Mouse (Mus musculus): Measurements from ENCODE around the gene Calm2. TPM values are rescaled to one million over a fixed set of nuclear protein-coding genes. Genes with fewer than 3 reads are reported as not detected.

Calm2 gene
- total RNA-seq, 2 experiments from 2014 or later, result 2,409 to 2,430 TPM

DNA sequence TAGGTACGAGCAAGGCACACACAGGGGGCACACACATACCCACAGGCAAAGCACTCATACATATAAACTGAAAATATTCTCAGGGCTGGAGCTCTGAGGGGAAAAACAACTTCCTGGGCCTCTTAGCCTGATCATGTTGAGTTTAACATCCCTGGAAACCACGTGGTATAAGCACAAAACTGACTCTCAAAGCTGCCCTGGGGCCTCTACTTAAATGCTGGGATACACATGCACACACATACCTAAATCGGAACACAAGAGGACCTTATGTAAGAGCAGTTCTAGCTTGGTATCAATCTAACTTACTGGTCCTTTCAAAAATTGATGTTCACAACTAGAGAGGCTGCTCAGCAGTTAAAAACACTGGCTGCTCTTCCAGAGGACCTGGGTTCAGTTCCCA is 17.3 kb downstream of the Calm2 start:
- intact Hi-C loops (cut with DNase I), result loop anchor here (5.0 kb wide), 1 partner anchor 52 kb away; no protein-coding TSS in a partner anchor
- DNase-seq (ENCODE audit: extremely low spot score in 1 of 2, low spot score in 2 of 2), result no peak

GRCm38 (mm10) chr17:87427511-87427910 is 19.2 kb downstream of the Calm2 start, which contains the start of gene Stpg4:
Gene Stpg4, minus strand, starts transcription at chr17:87427741.
- DNase-seq (ENCODE audit: extremely low spot score in 1 of 2, low spot score in 2 of 2), result no peak
- intact Hi-C loops (cut with DNase I), result loop anchor here (5.0 kb wide), 1 partner anchor 50 kb away; no protein-coding TSS in a partner anchor

GRCm38 (mm10) chr17:87418082-87418481 is 28.7 kb downstream of the Calm2 start:
- intact Hi-C loops (cut with DNase I), result no loop called here
- DNase-seq (ENCODE audit: extremely low spot score in 1 of 2, low spot score in 2 of 2), result no peak

DNA sequence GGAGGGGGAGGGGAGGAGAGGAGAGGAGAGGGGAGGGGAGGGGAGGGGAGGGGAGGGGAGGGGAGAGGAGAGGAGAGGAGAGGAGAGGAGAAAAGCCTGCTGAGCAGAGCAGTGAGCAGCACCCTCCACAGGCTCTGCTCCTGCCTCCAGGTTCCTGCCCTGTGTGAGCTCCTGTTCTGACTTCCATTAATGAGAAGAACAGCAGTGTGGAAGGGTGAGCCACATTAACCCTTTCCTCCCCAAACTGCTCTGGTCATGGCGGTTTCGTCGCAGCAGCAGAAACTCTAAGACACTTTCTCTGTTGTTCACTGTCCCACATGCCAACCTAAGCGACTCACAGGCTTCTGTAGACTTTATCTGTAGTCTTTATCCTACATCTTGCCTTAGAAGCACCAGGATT is 40.1 kb downstream of the Calm2 start:
- intact Hi-C loops (cut with DNase I), result no loop called here
- no peak for DNase-seq (ENCODE audit: extremely low spot score in 1 of 2, low spot score in 2 of 2)

GRCm38 (mm10) chr17:87405576-87405975 is 41.2 kb downstream of the Calm2 start:
- DNase-seq (ENCODE audit: extremely low spot score in 1 of 2, low spot score in 2 of 2), result no peak
- intact Hi-C loops (cut with DNase I), result no loop called here

GRCm38 (mm10) chr17:87403462-87403861 is 43.3 kb downstream of the Calm2 start:
- intact Hi-C loops (cut with DNase I), result no loop called here
- DNase-seq (ENCODE audit: extremely low spot score in 1 of 2, low spot score in 2 of 2), result no peak

DNA sequence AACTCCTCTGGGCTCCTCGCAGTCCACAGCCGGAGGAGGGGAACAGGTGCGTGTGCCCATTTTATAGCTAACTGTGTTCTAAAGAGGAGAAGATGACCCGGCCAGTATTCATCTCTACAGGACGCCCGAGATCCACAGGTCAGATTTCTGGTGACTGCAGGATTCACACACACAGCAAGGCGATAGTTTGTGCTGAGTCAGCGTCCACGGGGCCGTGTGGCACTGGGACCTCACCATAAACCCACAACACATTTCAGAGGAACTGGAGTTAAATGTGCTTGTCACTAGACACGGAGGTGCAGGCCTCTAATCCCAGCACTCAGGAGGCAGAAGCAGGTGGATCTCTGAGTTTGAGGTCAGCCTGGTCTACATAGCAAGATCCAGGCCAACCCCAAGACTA is 44.3 kb downstream of the Calm2 start:
- no peak for DNase-seq (ENCODE audit: extremely low spot score in 1 of 2, low spot score in 2 of 2)
- intact Hi-C loops (cut with DNase I), result no loop called here

- intact Hi-C loops (cut with DNase I), result no loop called here
Measured at GRCm38 (mm10) chr17:87397088-87397487, 49.6 kb downstream of the Calm2 start.

GRCm38 (mm10) chr17:87391242-87391641 is 55.5 kb downstream of the Calm2 start:
- DNase-seq (ENCODE audit: extremely low spot score in 1 of 2, low spot score in 2 of 2), result peak in 1 of 2 experiments; percentile 50
- intact Hi-C loops (cut with DNase I), result no loop called here

More at GRCm38 (mm10) chr17:87397088-87397487, 49.6 kb downstream of the Calm2 start:
- DNase-seq (ENCODE audit: extremely low spot score in 1 of 2, low spot score in 2 of 2), result no peak

DNA sequence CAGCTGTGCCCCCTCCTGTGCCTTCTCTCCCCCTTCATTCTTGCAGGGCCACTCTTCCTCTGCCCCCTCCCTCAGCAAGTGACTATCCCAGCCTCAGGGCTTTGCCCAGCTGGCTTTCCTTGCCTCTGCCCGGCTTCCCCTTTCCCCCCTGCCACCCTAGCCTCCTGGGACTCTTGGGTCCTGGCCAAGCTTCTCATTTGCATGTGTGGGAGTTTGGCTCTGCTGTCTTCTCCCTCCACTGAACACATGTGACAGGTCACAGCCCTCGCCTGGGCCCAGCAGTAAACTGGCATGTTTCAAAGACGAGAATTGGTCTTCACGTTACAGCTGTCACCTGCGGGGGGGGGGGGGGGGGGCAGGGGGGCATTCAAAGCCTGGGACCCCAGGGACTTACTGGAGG is 59.7 kb downstream of the Calm2 start:
- DNase-seq (ENCODE audit: extremely low spot score in 1 of 2, low spot score in 2 of 2), result peak in 1 of 2 experiments; percentile 66
- intact Hi-C loops (cut with DNase I), result no loop called here

DNA sequence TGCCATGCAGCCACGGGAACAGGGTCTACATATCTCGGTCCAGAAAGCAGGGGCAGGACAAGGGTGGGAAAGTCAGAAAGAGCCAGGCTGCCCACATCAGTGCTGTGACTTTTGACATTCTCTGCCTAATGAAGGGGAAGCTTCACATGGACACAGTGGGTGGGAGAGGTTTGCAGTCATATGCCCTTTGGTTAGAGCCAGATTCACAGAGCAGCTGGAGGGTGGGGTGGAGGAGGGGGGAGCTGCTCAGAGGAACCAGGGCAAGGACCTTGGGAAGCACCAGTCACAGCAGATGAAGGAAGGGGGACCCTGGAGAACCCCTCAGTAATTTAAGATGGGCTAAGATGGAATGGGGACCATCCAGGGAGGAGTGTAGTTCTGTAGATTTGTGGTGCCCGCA is 60.9 kb downstream of the Calm2 start:
- no peak for DNase-seq (ENCODE audit: extremely low spot score in 1 of 2, low spot score in 2 of 2)
- intact Hi-C loops (cut with DNase I), result no loop called here

Other genes with a start within 250 kb of the Calm2 start
- gene Mcfd2, start 181.0 kb downstream of the Calm2 start, total RNA-seq (2021), result 10 to 100 TPM; 31.6 to 33.5 TPM
- gene Ttc7, start 164.0 kb downstream of the Calm2 start, total RNA-seq (2021), result 10 to 100 TPM in 1 of 2 experiments, 1 to 10 TPM in 1; 6.7 to 10.8 TPM
- gene Stpg4, start 19.2 kb downstream of the Calm2 start, total RNA-seq (2021), result under 1 TPM in 1 of 2 experiments, not detected in 1; 0.56 TPM
- under 1 TPM; 0.32 to 0.81 TPM for gene Epcam, start 189.0 kb upstream of the Calm2 start, total RNA-seq (2021)
- gene Msh2, start 225.4 kb upstream of the Calm2 start, total RNA-seq (2021), result 10 to 100 TPM; 31.4 to 33.6 TPM